In genomic region chr4:72166561-72166960, GRCm38 (mm10) we compare ENCODE assay signal across 20 mouse cellular contexts. TPM values are rescaled to one million over a fixed set of nuclear protein-coding genes. Genes with fewer than 3 reads are reported as not detected.
DNase-seq lines count a peak whose midpoint lies in the region; ATAC-seq lines count a peak whose summit lies in the region.
"Had no signal": no experiment of that assay in that cellular context is flagged by ENCODE, and none has a peak within 500 bp of the region (broad histone marks: within the 10 kb centered on the region; RNA-seq: fewer than 3 reads in every experiment).

No protein-coding gene starts in this region.

- H3K4me3 ChIP-seq in forebrain, embryonic 13.5 days, result no peak overlapping the region
- no peak overlapping the region for H3K4me3 ChIP-seq in forebrain, embryonic 14.5 days (ENCODE audit: low read depth, low read length)
- no peak overlapping the region for H3K4me3 ChIP-seq in midbrain, embryonic 10.5 days
- no peak overlapping the region for H3K4me3 ChIP-seq in midbrain, embryonic 16.5 days (ENCODE audit: low read depth, low read length)
- H3K4me3 ChIP-seq in midbrain, embryonic 11.5 days (ENCODE audit: low read depth, low read length), result no peak overlapping the region
- H3K4me3 ChIP-seq: gastrocnemius, adult 2 months; heart, adult 2 months; heart, embryonic 15.5 days; hindbrain, embryonic 15.5 days; liver, embryonic 13.5 days; stomach, embryonic 15.5 days had no signal

- intact Hi-C loops in gastrocnemius, postnatal 14 days (cut with DNase I; ENCODE audit: low total_unique reads), result no loop called here
- intact Hi-C loops in left cerebral cortex, postnatal 10 days (cut with DNase I), result no loop called here

- no peaks in the 10 kb centered on the region for H3K27me3 ChIP-seq in forebrain, embryonic 13.5 days
- H3K27me3 ChIP-seq in forebrain, embryonic 14.5 days (replicated peaks; ENCODE audit: control insufficient read depth, insufficient read depth, low read length), result no peaks in the 10 kb centered on the region
- peaks cover 69% of the 10 kb centered on the region for H3K27me3 ChIP-seq in midbrain, embryonic 10.5 days (ENCODE audit: low read depth, poor library complexity, severe bottlenecking)
- no peaks in the 10 kb centered on the region for H3K27me3 ChIP-seq in midbrain, embryonic 16.5 days (ENCODE audit: control insufficient read depth, insufficient read depth, low read depth, low read length)
- H3K27me3 ChIP-seq in midbrain, embryonic 11.5 days (ENCODE audit: control insufficient read depth, insufficient read depth, low read length), result peaks cover 14% of the 10 kb centered on the region
- H3K27me3 ChIP-seq: hindbrain, embryonic 15.5 days; liver, embryonic 13.5 days; stomach, embryonic 15.5 days had no signal

- 45% methylated on average over 2 of the region's 2 CpGs for WGBS in forebrain, embryonic 13.5 days
- 46% methylated on average over 2 of the region's 2 CpGs for WGBS in forebrain, embryonic 14.5 days
- 51% methylated on average over 2 of the region's 2 CpGs for WGBS in midbrain, embryonic 10.5 days
- WGBS in midbrain, embryonic 16.5 days, result 30% methylated on average over 2 of the region's 2 CpGs
- 37% methylated on average over 2 of the region's 2 CpGs for WGBS in midbrain, embryonic 11.5 days

- no peaks in the 10 kb centered on the region for H3K9me3 ChIP-seq in forebrain, embryonic 13.5 days (replicated peaks)
- H3K9me3 ChIP-seq in forebrain, embryonic 14.5 days (replicated peaks; ENCODE audit: control insufficient read depth, low read length), result no peaks in the 10 kb centered on the region
- H3K9me3 ChIP-seq in midbrain, embryonic 10.5 days (replicated peaks), result 0 out of 2 replicates have a peak, but pooled peaks cover 2% of the 10 kb centered on the region
- no peaks in the 10 kb centered on the region for H3K9me3 ChIP-seq in midbrain, embryonic 16.5 days (replicated peaks; ENCODE audit: control insufficient read depth, low read length, poor library complexity, severe bottlenecking)
- H3K9me3 ChIP-seq in midbrain, embryonic 11.5 days (ENCODE audit: control insufficient read depth, low read length), result no peaks in the 10 kb centered on the region
- H3K9me3 ChIP-seq: heart, embryonic 15.5 days; hindbrain, embryonic 15.5 days; liver, embryonic 13.5 days; stomach, embryonic 15.5 days had no signal

- no peak for ATAC-seq in forebrain, embryonic 13.5 days
- no peak for ATAC-seq in forebrain, embryonic 14.5 days
- ATAC-seq in midbrain, embryonic 16.5 days, result no peak
- ATAC-seq in midbrain, embryonic 11.5 days (ENCODE audit: low FRiP score), result peak; percentile 61
- ATAC-seq: lung, postnatal 0 days had no signal

- H3K9ac ChIP-seq in forebrain, embryonic 13.5 days, result no peak overlapping the region
- H3K9ac ChIP-seq in forebrain, embryonic 14.5 days (ENCODE audit: low read length), result no peak overlapping the region
- no peak overlapping the region for H3K9ac ChIP-seq in midbrain, embryonic 16.5 days (ENCODE audit: low read depth, low read length)
- no peak overlapping the region for H3K9ac ChIP-seq in midbrain, embryonic 11.5 days (ENCODE audit: low read length)
- H3K9ac ChIP-seq: heart, embryonic 15.5 days; hindbrain, embryonic 15.5 days; liver, embryonic 13.5 days; stomach, embryonic 15.5 days had no signal

- H3K27ac ChIP-seq in forebrain, embryonic 13.5 days, result peak overlapping the region; percentile 54
- no peak overlapping the region for H3K27ac ChIP-seq in forebrain, embryonic 14.5 days (ENCODE audit: low read depth, low read length)
- peak overlapping the region; percentile 33; the same call in 1 of the 2 replicates for H3K27ac ChIP-seq in midbrain, embryonic 10.5 days (replicated peaks)
- no peak overlapping the region for H3K27ac ChIP-seq in midbrain, embryonic 16.5 days (ENCODE audit: low read length)
- no peak overlapping the region; the same call in 1 of the 2 replicates for H3K27ac ChIP-seq in midbrain, embryonic 11.5 days (ENCODE audit: low read depth, low read length)
- H3K27ac ChIP-seq: gastrocnemius, adult 2 months; heart, adult 2 months; heart, embryonic 15.5 days; hindbrain, embryonic 15.5 days; liver, embryonic 13.5 days; stomach, embryonic 15.5 days had no signal

- peaks cover 61% of the 10 kb centered on the region for H3K4me1 ChIP-seq in forebrain, embryonic 13.5 days
- peaks cover 27% of the 10 kb centered on the region for H3K4me1 ChIP-seq in forebrain, embryonic 14.5 days (ENCODE audit: control insufficient read depth, insufficient read depth, low read length)
- H3K4me1 ChIP-seq in midbrain, embryonic 10.5 days, result peaks cover 52% of the 10 kb centered on the region
- H3K4me1 ChIP-seq in midbrain, embryonic 16.5 days (ENCODE audit: control insufficient read depth, insufficient read depth, low read length), result peaks cover 26% of the 10 kb centered on the region
- peaks cover 25% of the 10 kb centered on the region for H3K4me1 ChIP-seq in midbrain, embryonic 11.5 days (ENCODE audit: control insufficient read depth, insufficient read depth, low read length)
- H3K4me1 ChIP-seq: heart, embryonic 15.5 days; stomach, embryonic 15.5 days had no signal

- no peak overlapping the region; the same call in 1 of the 2 replicates for H3K4me2 ChIP-seq in forebrain, embryonic 13.5 days
- H3K4me2 ChIP-seq in forebrain, embryonic 14.5 days (ENCODE audit: low read length), result no peak overlapping the region
- no peak overlapping the region for H3K4me2 ChIP-seq in midbrain, embryonic 16.5 days (ENCODE audit: low read length)
- peak overlapping the region; percentile 7; the same call in 1 of the 2 replicates for H3K4me2 ChIP-seq in midbrain, embryonic 11.5 days
- H3K4me2 ChIP-seq: heart, embryonic 15.5 days; hindbrain, embryonic 15.5 days; liver, embryonic 13.5 days; stomach, embryonic 15.5 days had no signal

- no peak for DNase-seq in forebrain, embryonic 14.5 days (ENCODE audit: low spot score)
- DNase-seq in midbrain, embryonic 10.5 days (ENCODE audit: low spot score), result peak; percentile 48
- DNase-seq in midbrain, embryonic 11.5 days (ENCODE audit: low spot score, missing footprints), result peak; percentile 88
- DNase-seq in gastrocnemius, postnatal 14 days, result no peak
- DNase-seq in left cerebral cortex, postnatal 10 days (ENCODE audit: extremely low spot score in 1 of 2, low spot score in 2 of 2), result no peak
- DNase-seq: adrenal gland, adult 8-10 months; B cell, adult 2 months; cerebellum, adult 11-12 months; gastrocnemius, adult 2 months; heart, adult 2 months; layer of hippocampus, postnatal 36 days; liver, embryonic 13.5 days; spleen, adult 18-20 months; thymus, adult 2 months had no signal

- H3K36me3 ChIP-seq in forebrain, embryonic 13.5 days (ENCODE audit: poor library complexity, severe bottlenecking), result peaks cover 14% of the 10 kb centered on the region; the same call in 1 of the 2 replicates
- 0 out of 2 replicates have a peak, but pooled peaks cover 3% of the 10 kb centered on the region for H3K36me3 ChIP-seq in forebrain, embryonic 14.5 days (ENCODE audit: control insufficient read depth, insufficient read depth, low read length)
- peaks cover 35% of the 10 kb centered on the region for H3K36me3 ChIP-seq in midbrain, embryonic 10.5 days
- H3K36me3 ChIP-seq in midbrain, embryonic 16.5 days (ENCODE audit: control insufficient read depth, insufficient read depth, low read length), result peaks cover 4% of the 10 kb centered on the region; the same call in 1 of the 2 replicates
- H3K36me3 ChIP-seq in midbrain, embryonic 11.5 days (ENCODE audit: control insufficient read depth, insufficient read depth, low read length), result no peaks in the 10 kb centered on the region; the same call in 1 of the 2 replicates
- H3K36me3 ChIP-seq: heart, embryonic 15.5 days had no signal

RNA-seq across cellular contexts. Expression of gene Tle1, which starts 34.2 kb away (rescaled TPM):
- polyA plus RNA-seq in forebrain, embryonic 13.5 days (2015; fragmentation: Nextera tagmentation; extraction: Ambion mirVana), result 37.5 and 41.4 TPM in 2 replicates
- polyA plus RNA-seq in forebrain, embryonic 14.5 days (2014; fragmentation: Nextera tagmentation; extraction: Ambion mirVana), result 38.7 and 41.2 TPM in 2 replicates
- 27.2 and 30.6 TPM in 2 replicates for polyA plus RNA-seq in midbrain, embryonic 10.5 days (2016; fragmentation: Nextera tagmentation; extraction: Ambion mirVana)
- 26.3 and 31.4 TPM in 2 replicates for polyA plus RNA-seq in midbrain, embryonic 16.5 days (2015; fragmentation: Nextera tagmentation; extraction: Ambion mirVana)
- 34.6 and 40.4 TPM in 2 replicates for polyA plus RNA-seq in midbrain, embryonic 11.5 days (2014; fragmentation: Nextera tagmentation; extraction: Ambion mirVana)
- total RNA-seq in gastrocnemius, postnatal 14 days (2021), result 10 to 100 TPM; 17.7 to 25.1 TPM
- total RNA-seq in left cerebral cortex, postnatal 10 days (2021), result 10 to 100 TPM; 33.7 to 40.8 TPM

Comparison
In these comparisons a context has a peak if more than half of its experiments do, and no peak if none do; other contexts are left out.
1. H3K27ac ChIP-seq: peak in forebrain, embryonic 13.5 days (single experiment) and midbrain, embryonic 10.5 days (single experiment); none in forebrain, embryonic 14.5 days (single experiment), midbrain, embryonic 16.5 days (single experiment) and midbrain, embryonic 11.5 days (single experiment).
2. DNase-seq: peak in midbrain, embryonic 10.5 days (single experiment) and midbrain, embryonic 11.5 days (single experiment); none in forebrain, embryonic 14.5 days (single experiment), gastrocnemius, postnatal 14 days (single experiment) and left cerebral cortex, postnatal 10 days (0 of 2).